Mouse (Mus musculus): ENCODE measurements at regions not wholly inside any gene's neighbourhood (a gene's known extent, or its start where the extent isn't known, plus 50 kb on each side); places are given as distances from the start of the nearest gene placed in this dataset.

DNA sequence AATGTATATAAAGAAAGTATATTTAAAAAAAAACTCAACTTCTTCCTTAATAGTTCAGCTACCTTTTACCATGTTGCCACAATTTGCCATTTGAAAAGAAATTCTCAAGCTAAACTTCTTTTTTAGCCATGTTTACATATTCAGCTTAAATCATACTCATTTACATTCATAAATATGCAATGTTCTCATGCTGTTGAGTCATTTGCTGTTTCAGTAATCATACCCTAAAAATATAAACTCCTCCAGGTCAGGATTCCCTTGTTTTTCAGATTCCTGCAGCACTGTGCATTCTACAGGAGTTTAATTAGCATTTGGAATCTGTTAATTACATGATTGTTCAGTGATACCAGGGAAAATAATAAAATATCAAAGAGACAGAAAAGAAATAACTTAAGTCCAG lies 300.5 kb downstream of the Efnb2 start:
- H3K9me3 ChIP-seq (ENCODE audit: low read length): no peaks in the 10 kb centered on the region
- H3K4me1 ChIP-seq (replicated peaks; ENCODE audit: low read depth, low read length): no peaks in the 10 kb centered on the region
- TF ChIP-seq POU5F1 (IDR thresholded peaks at IDR 0.05; ENCODE audit: borderline replicate concordance, low read length) (no peak), CTCF (conservative IDR thresholded peaks at IDR 0.05; ENCODE audit: low read length) (no peak), NANOG (IDR thresholded peaks at IDR 0.05; ENCODE audit: borderline replicate concordance, low read length) (no peak)
- no peaks in the 10 kb centered on the region for H3K27me3 ChIP-seq (ENCODE audit: insufficient read depth, low read length)
- no peak overlapping the region for H3K4me3 ChIP-seq (replicated peaks; ENCODE audit: low read length)
- H3K36me3 ChIP-seq (ENCODE audit: insufficient read depth, low read length): no peaks in the 10 kb centered on the region

DNA sequence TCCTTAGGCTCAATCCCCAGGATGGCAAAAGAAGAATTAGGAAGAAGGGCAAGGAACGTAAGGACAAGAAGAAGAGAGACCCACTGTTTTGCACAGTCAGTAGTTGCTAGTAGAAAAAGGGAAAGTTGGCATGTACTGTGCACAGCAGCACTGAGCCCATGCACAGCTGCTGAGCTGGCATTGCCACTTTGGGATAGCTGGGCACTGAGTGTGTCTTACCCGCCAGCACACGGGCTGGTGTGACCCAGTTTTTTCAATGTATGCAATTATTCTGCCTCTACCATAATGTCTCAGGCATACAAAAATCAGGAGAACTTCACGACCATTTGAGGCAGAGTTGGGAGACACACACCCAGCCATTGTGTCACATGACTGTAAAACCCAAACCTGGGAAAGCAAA lies 306.1 kb downstream of the Efnb2 start:
- no peaks in the 10 kb centered on the region for H3K27me3 ChIP-seq (ENCODE audit: insufficient read depth, low read length)
- no peaks in the 10 kb centered on the region for H3K9me3 ChIP-seq (ENCODE audit: low read length)
- H3K36me3 ChIP-seq (ENCODE audit: insufficient read depth, low read length): no peaks in the 10 kb centered on the region
- no peak for TF ChIP-seq POU5F1 (IDR thresholded peaks at IDR 0.05; ENCODE audit: borderline replicate concordance, low read length)
- TF ChIP-seq CTCF (conservative IDR thresholded peaks at IDR 0.05; ENCODE audit: low read length): no peak
- no peak for TF ChIP-seq NANOG (IDR thresholded peaks at IDR 0.05; ENCODE audit: borderline replicate concordance, low read length)
- H3K4me1 ChIP-seq (replicated peaks; ENCODE audit: low read depth, low read length): no peaks in the 10 kb centered on the region
- no peak overlapping the region for H3K4me3 ChIP-seq (replicated peaks; ENCODE audit: low read length)

DNA sequence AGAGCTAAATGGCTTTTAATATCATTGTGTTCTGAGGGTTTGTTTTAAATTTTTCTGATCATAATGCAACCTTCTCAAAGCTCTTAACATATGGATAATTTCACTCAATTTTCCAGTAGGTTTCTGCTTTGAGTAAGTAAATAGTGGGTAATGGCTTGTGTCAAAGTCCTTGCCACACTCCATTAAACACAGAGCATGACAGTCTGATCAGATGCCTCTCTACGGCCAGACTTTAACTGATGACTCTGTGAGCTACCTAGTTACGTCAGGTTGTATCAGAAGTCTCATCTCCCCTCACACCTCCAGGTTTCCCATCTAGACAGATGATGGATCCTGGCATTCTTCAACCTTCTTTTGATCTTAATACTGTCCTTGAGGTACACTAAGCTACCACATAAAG lies 316.4 kb downstream of the Efnb2 start:
- TF ChIP-seq NANOG (IDR thresholded peaks at IDR 0.05; ENCODE audit: borderline replicate concordance, low read length) (no peak), POU5F1 (IDR thresholded peaks at IDR 0.05; ENCODE audit: borderline replicate concordance, low read length) (no peak), CTCF (conservative IDR thresholded peaks at IDR 0.05; ENCODE audit: low read length) (no peak)
- H3K27me3 ChIP-seq (ENCODE audit: insufficient read depth, low read length): no peaks in the 10 kb centered on the region
- H3K9me3 ChIP-seq (ENCODE audit: low read length): no peaks in the 10 kb centered on the region
- no peaks in the 10 kb centered on the region for H3K4me1 ChIP-seq (replicated peaks; ENCODE audit: low read depth, low read length)
- no peak overlapping the region for H3K4me3 ChIP-seq (replicated peaks; ENCODE audit: low read length)
- H3K36me3 ChIP-seq (ENCODE audit: insufficient read depth, low read length): no peaks in the 10 kb centered on the region

GRCm38 (mm10) chr8:8335256-8335972 lies 325.6 kb downstream of the Efnb2 start:
- TF ChIP-seq NANOG (IDR thresholded peaks at IDR 0.05; ENCODE audit: borderline replicate concordance, low read length) (no peak), CTCF (conservative IDR thresholded peaks at IDR 0.05; ENCODE audit: low read length) (no peak), POU5F1 (IDR thresholded peaks at IDR 0.05; ENCODE audit: borderline replicate concordance, low read length) (no peak)
- H3K27me3 ChIP-seq (ENCODE audit: insufficient read depth, low read length): peaks cover 5% of the 10 kb centered on the region; the same call in 1 of the 2 replicates
- no peaks in the 10 kb centered on the region for H3K36me3 ChIP-seq (ENCODE audit: insufficient read depth, low read length)
- H3K4me1 ChIP-seq (replicated peaks; ENCODE audit: low read depth, low read length): no peaks in the 10 kb centered on the region
- no peaks in the 10 kb centered on the region for H3K9me3 ChIP-seq (ENCODE audit: low read length)
- H3K4me3 ChIP-seq (replicated peaks; ENCODE audit: low read length): no peak overlapping the region

GRCm38 (mm10) chr8:8334515-8334914 lies 326.5 kb downstream of the Efnb2 start:
- no peaks in the 10 kb centered on the region for H3K36me3 ChIP-seq (ENCODE audit: insufficient read depth, low read length)
- H3K27me3 ChIP-seq (ENCODE audit: insufficient read depth, low read length): peaks cover 5% of the 10 kb centered on the region; the same call in 1 of the 2 replicates
- H3K9me3 ChIP-seq (ENCODE audit: low read length): no peaks in the 10 kb centered on the region
- no peak for TF ChIP-seq NANOG (IDR thresholded peaks at IDR 0.05; ENCODE audit: borderline replicate concordance, low read length)
- no peak for TF ChIP-seq POU5F1 (IDR thresholded peaks at IDR 0.05; ENCODE audit: borderline replicate concordance, low read length)
- no peak for TF ChIP-seq CTCF (conservative IDR thresholded peaks at IDR 0.05; ENCODE audit: low read length)
- no peak overlapping the region for H3K4me3 ChIP-seq (replicated peaks; ENCODE audit: low read length)
- H3K4me1 ChIP-seq (replicated peaks; ENCODE audit: low read depth, low read length): no peaks in the 10 kb centered on the region

- TF ChIP-seq POU5F1 (IDR thresholded peaks at IDR 0.05; ENCODE audit: borderline replicate concordance, low read length) (no peak), NANOG (IDR thresholded peaks at IDR 0.05; ENCODE audit: borderline replicate concordance, low read length) (no peak), CTCF (conservative IDR thresholded peaks at IDR 0.05; ENCODE audit: low read length) (no peak)
- Histone ChIP-seq H3K9me3 (ENCODE audit: low read length) (no peaks in the 10 kb centered on the region), H3K36me3 (ENCODE audit: insufficient read depth, low read length) (no peaks in the 10 kb centered on the region), H3K4me1 (replicated peaks; ENCODE audit: low read depth, low read length) (no peaks in the 10 kb centered on the region), H3K4me3 (replicated peaks; ENCODE audit: low read length) (no peak overlapping the region), H3K27me3 (ENCODE audit: insufficient read depth, low read length) (peaks cover 5% of the 10 kb centered on the region; the same call in 1 of the 2 replicates)
Measured at GRCm38 (mm10) chr8:8331249-8331648, 329.8 kb downstream of the Efnb2 start.

DNA sequence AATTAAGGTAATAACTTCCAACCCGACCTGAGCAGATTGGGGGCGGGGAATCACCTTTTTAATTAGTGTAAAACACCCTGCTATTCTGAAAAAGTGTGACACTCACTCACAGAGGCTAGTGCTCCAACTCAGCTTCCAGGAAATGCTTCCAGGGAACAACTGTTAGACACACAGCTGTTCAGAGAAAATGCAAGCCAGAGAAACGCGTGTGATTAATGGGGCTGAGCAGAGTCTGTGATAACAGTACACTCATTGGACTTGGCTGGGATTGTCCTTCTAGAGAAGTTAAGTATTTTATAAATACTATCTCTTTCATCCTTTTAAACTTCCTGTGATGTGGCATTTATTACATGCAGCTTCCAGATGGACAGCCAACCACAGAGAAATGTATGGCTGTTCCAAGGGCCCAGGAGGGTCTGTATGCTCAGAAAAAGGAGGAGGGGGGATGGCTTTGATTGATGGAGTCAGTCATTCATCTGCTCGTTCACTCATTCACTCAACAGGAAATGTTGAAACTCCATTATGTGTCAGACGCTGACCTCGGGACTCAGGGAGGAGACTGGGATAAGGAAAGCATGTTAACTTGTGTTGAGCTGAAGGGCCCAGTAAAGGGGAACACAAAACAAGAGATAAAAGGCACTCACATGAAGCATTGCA lies 332.9 kb downstream of the Efnb2 start:
- Histone ChIP-seq H3K27me3 (ENCODE audit: insufficient read depth, low read length) (peaks cover 4% of the 10 kb centered on the region; the same call in 1 of the 2 replicates), H3K4me1 (replicated peaks; ENCODE audit: low read depth, low read length) (no peaks in the 10 kb centered on the region), H3K4me3 (replicated peaks; ENCODE audit: low read length) (no peak overlapping the region), H3K36me3 (ENCODE audit: insufficient read depth, low read length) (no peaks in the 10 kb centered on the region), H3K9me3 (ENCODE audit: low read length) (no peaks in the 10 kb centered on the region)
- TF ChIP-seq CTCF (conservative IDR thresholded peaks at IDR 0.05; ENCODE audit: low read length) (no peak), NANOG (IDR thresholded peaks at IDR 0.05; ENCODE audit: borderline replicate concordance, low read length) (no peak), POU5F1 (IDR thresholded peaks at IDR 0.05; ENCODE audit: borderline replicate concordance, low read length) (no peak)

- H3K4me3 ChIP-seq (replicated peaks; ENCODE audit: low read length): no peak overlapping the region
- no peak for TF ChIP-seq NANOG (IDR thresholded peaks at IDR 0.05; ENCODE audit: borderline replicate concordance, low read length)
- no peak for TF ChIP-seq CTCF (conservative IDR thresholded peaks at IDR 0.05; ENCODE audit: low read length)
- no peak for TF ChIP-seq POU5F1 (IDR thresholded peaks at IDR 0.05; ENCODE audit: borderline replicate concordance, low read length)
- no peaks in the 10 kb centered on the region for H3K4me1 ChIP-seq (replicated peaks; ENCODE audit: low read depth, low read length)
- no peaks in the 10 kb centered on the region for H3K36me3 ChIP-seq (ENCODE audit: insufficient read depth, low read length)
- H3K9me3 ChIP-seq (ENCODE audit: low read length): no peaks in the 10 kb centered on the region
- H3K27me3 ChIP-seq (ENCODE audit: insufficient read depth, low read length): peaks cover 4% of the 10 kb centered on the region; the same call in 1 of the 2 replicates
Measured at GRCm38 (mm10) chr8:8326066-8326834, 334.8 kb downstream of the Efnb2 start.

Data from E14TG2a.4 (cell line).